Mouse (Mus musculus): ENCODE data around the gene A4gnt. TPM values are rescaled to one million over a fixed set of nuclear protein-coding genes. Genes with fewer than 3 reads are reported as not detected.
A peak's percentile ranks its signal among the peaks of the same experiment; 100 is the strongest.

A4gnt gene
- polyA plus RNA-seq, 1 experiment from 2014 or later, result not detected

DNA sequence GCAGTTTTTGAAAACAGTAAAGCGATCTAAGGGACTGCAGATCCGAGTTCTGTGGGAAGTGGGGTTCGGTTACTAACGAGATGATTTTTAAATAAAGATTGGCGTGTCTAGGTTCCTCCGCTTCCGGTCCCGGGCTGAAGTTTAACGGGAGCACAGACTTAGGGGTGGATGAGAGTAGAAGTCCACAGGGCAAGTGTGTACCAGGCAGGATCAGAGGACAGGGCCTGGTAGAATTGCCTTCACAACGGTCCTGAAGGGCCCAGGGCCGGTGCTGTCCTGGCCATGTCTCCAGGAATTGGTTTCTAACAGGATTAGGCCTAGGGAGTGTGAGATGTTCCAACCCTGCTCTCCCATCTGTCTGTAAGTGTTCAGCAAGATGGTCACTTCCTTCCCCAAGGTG lies 17.8 kb downstream of the A4gnt start:
- no peak for DNase-seq
- TF ChIP-seq CTCF (IDR thresholded peaks at IDR 0.05; ENCODE audit: low read depth), result no peak
- H3K4me1 ChIP-seq (ENCODE audit: insufficient read depth), result peaks cover 4% of the 10 kb centered on the region; the same call in 1 of the 2 replicates
- no peak for ATAC-seq
- H3K9me3 ChIP-seq (ENCODE audit: low read length), result no peaks in the 10 kb centered on the region
- H3K4me2 ChIP-seq (ENCODE audit: low read depth, low read length), result peak overlapping the region; percentile 58
- no peaks in the 10 kb centered on the region for H3K36me3 ChIP-seq (replicated peaks; ENCODE audit: insufficient read depth, low read length)
- H3K27me3 ChIP-seq (ENCODE audit: insufficient read depth, low read length), result peaks cover 12% of the 10 kb centered on the region
- WGBS (ENCODE audit: insufficient replicate concordance), result 10% methylated on average over 11 of the region's 11 CpGs
- 0 out of 2 replicates have a peak overlapping the region, but pooled peaks have one; percentile 16 for H3K9ac ChIP-seq (replicated peaks)
- no peak overlapping the region for H3K27ac ChIP-seq (ENCODE audit: low read depth)
- peak overlapping the region; percentile 32 for H3K4me3 ChIP-seq (ENCODE audit: low read depth, low read length)

DNA sequence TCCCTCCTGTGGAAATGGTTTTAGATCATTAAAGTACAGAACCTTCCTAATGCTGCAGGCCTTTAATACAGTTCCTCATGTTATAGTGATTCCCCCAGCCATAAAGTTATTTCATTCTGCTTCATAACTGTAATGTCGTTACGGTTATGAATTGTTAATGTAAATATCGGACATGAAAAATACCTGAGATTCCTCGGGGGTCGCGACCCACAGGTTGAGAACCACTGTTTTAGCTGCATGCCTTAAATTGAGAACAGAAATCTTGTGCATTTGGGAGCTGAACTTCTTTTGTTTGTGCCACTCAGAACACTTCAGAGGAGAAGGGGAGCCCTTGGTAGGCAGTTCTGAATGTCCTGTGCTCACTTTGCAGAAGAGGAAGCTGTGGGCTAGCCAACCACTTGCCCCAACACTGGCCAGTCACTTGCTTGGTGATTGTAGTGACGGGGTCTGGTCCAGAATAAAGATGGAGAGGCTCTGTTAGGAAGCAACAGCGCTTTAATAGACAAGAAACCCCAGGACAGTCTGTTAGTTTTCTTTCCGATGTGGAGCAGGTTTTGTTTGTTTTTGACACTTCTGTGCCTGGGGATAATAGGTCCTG lies 18.3 kb downstream of the A4gnt start:
- H3K4me2 ChIP-seq (ENCODE audit: low read depth, low read length), result peak overlapping the region; percentile 58; the same call in 1 of the 2 replicates
- TF ChIP-seq EP300 (IDR thresholded peaks at IDR 0.05; ENCODE audit: low read depth), result no peak
- no peak for TF ChIP-seq CTCF (IDR thresholded peaks at IDR 0.05; ENCODE audit: low read depth)
- H3K27ac ChIP-seq (ENCODE audit: low read depth), result no peak overlapping the region
- DNase-seq (no peak), ATAC-seq (no peak)
- H3K36me3 ChIP-seq (replicated peaks; ENCODE audit: insufficient read depth, low read length), result no peaks in the 10 kb centered on the region
- H3K4me1 ChIP-seq (ENCODE audit: insufficient read depth), result peaks cover 4% of the 10 kb centered on the region; the same call in 1 of the 2 replicates
- H3K27me3 ChIP-seq (ENCODE audit: insufficient read depth, low read length), result peaks cover 12% of the 10 kb centered on the region
- H3K4me3 ChIP-seq (ENCODE audit: low read depth, low read length), result no peak overlapping the region
- H3K9me3 ChIP-seq (ENCODE audit: low read length), result no peaks in the 10 kb centered on the region
- no peak overlapping the region for H3K9ac ChIP-seq (replicated peaks)
- 61% methylated on average over 9 of the region's 9 CpGs for WGBS (ENCODE audit: insufficient replicate concordance)

GRCm38 (mm10) chr9:99631781-99632180 lies 19.5 kb downstream of the A4gnt start:
- no peak for TF ChIP-seq EP300 (IDR thresholded peaks at IDR 0.05; ENCODE audit: low read depth)
- no peak for TF ChIP-seq CTCF (IDR thresholded peaks at IDR 0.05; ENCODE audit: low read depth)
- peaks cover 12% of the 10 kb centered on the region for H3K27me3 ChIP-seq (ENCODE audit: insufficient read depth, low read length)
- H3K9ac ChIP-seq (replicated peaks), result no peak overlapping the region
- H3K36me3 ChIP-seq (replicated peaks; ENCODE audit: insufficient read depth, low read length), result no peaks in the 10 kb centered on the region
- no peak overlapping the region for H3K4me2 ChIP-seq (ENCODE audit: low read depth, low read length)
- H3K27ac ChIP-seq (ENCODE audit: low read depth), result no peak overlapping the region
- WGBS (ENCODE audit: insufficient replicate concordance), result 50% methylated on average over 2 of the region's 2 CpGs
- no peaks in the 10 kb centered on the region for H3K9me3 ChIP-seq (ENCODE audit: low read length)
- H3K4me3 ChIP-seq (ENCODE audit: low read depth, low read length), result no peak overlapping the region
- no peak for DNase-seq
- peaks cover 4% of the 10 kb centered on the region; the same call in 1 of the 2 replicates for H3K4me1 ChIP-seq (ENCODE audit: insufficient read depth)
- no peak for ATAC-seq

GRCm38 (mm10) chr9:99632264-99632663 lies 20.0 kb downstream of the A4gnt start:
- ATAC-seq (no peak), DNase-seq (no peak)
- H3K4me2 ChIP-seq (ENCODE audit: low read depth, low read length), result no peak overlapping the region
- H3K4me1 ChIP-seq (ENCODE audit: insufficient read depth), result peaks cover 4% of the 10 kb centered on the region; the same call in 1 of the 2 replicates
- TF ChIP-seq CTCF (IDR thresholded peaks at IDR 0.05; ENCODE audit: low read depth) (no peak), EP300 (IDR thresholded peaks at IDR 0.05; ENCODE audit: low read depth) (no peak)
- H3K9ac ChIP-seq (replicated peaks), result no peak overlapping the region
- 61% methylated on average over 8 of the region's 8 CpGs for WGBS (ENCODE audit: insufficient replicate concordance)
- no peaks in the 10 kb centered on the region for H3K36me3 ChIP-seq (replicated peaks; ENCODE audit: insufficient read depth, low read length)
- no peak overlapping the region for H3K4me3 ChIP-seq (ENCODE audit: low read depth, low read length)
- no peak overlapping the region for H3K27ac ChIP-seq (ENCODE audit: low read depth)
- no peaks in the 10 kb centered on the region for H3K9me3 ChIP-seq (ENCODE audit: low read length)
- peaks cover 12% of the 10 kb centered on the region for H3K27me3 ChIP-seq (ENCODE audit: insufficient read depth, low read length)

DNA sequence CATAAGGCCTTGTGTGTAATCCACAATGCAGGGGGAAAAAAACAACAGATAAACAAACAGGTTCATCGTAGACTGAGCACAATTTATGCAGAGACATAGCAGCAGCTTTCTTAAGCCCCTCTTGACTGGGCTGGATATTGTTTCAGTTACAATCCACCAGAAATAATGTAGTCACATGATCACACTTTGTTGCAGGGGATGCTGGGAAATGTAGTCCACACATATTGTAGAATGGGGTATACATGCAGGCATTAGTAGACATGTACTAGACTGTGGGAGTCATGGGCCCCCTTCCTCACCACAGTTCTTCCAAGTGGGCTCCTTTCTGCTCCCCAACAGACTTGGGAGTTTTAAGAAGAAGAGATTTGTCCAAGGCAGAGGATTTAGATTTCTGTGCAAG lies 24.5 kb downstream of the A4gnt start:
- DNase-seq, result no peak
- H3K4me1 ChIP-seq (ENCODE audit: insufficient read depth), result no peaks in the 10 kb centered on the region
- H3K27ac ChIP-seq (ENCODE audit: low read depth), result no peak overlapping the region
- 73% methylated on average over 1 of the region's 1 CpGs for WGBS (ENCODE audit: insufficient replicate concordance)
- H3K4me2 ChIP-seq (ENCODE audit: low read depth, low read length), result no peak overlapping the region
- H3K36me3 ChIP-seq (replicated peaks; ENCODE audit: insufficient read depth, low read length), result no peaks in the 10 kb centered on the region
- no peaks in the 10 kb centered on the region for H3K27me3 ChIP-seq (ENCODE audit: insufficient read depth, low read length)
- H3K9ac ChIP-seq (replicated peaks), result no peak overlapping the region
- H3K9me3 ChIP-seq (ENCODE audit: low read length), result no peaks in the 10 kb centered on the region
- TF ChIP-seq EP300 (IDR thresholded peaks at IDR 0.05; ENCODE audit: low read depth) (no peak), CTCF (IDR thresholded peaks at IDR 0.05; ENCODE audit: low read depth) (no peak)
- H3K4me3 ChIP-seq (ENCODE audit: low read depth, low read length), result no peak overlapping the region
- no peak for ATAC-seq

DNA sequence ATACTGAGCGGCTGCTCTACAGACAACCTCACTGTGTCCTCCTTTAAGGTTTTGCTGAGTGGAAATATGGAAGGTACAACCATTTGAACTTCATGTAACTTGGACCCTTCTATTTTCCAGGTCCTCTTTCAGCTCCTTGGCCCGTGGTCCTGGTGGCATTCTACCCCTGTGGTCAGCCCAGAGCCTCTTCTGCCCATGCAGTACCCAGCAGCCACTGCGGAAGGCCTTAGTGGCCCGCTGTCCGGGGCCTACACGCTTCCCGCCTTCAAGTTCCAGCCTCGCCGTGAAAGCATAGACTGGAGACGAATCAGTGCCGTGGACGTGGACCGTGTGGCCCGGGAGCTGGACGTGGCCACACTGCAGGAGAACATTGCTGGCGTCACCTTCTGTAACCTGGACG lies 24.9 kb downstream of the A4gnt start:
- H3K27ac ChIP-seq (ENCODE audit: low read depth), result no peak overlapping the region
- ATAC-seq (no peak), DNase-seq (no peak)
- H3K9ac ChIP-seq (replicated peaks), result no peak overlapping the region
- H3K36me3 ChIP-seq (replicated peaks; ENCODE audit: insufficient read depth, low read length), result no peaks in the 10 kb centered on the region
- no peak overlapping the region for H3K4me2 ChIP-seq (ENCODE audit: low read depth, low read length)
- no peaks in the 10 kb centered on the region for H3K27me3 ChIP-seq (ENCODE audit: insufficient read depth, low read length)
- WGBS (ENCODE audit: insufficient replicate concordance), result 91% methylated on average over 17 of the region's 17 CpGs
- no peak for TF ChIP-seq CTCF (IDR thresholded peaks at IDR 0.05; ENCODE audit: low read depth)
- TF ChIP-seq EP300 (IDR thresholded peaks at IDR 0.05; ENCODE audit: low read depth), result no peak
- H3K9me3 ChIP-seq (ENCODE audit: low read length), result no peaks in the 10 kb centered on the region
- no peak overlapping the region for H3K4me3 ChIP-seq (ENCODE audit: low read depth, low read length)
- no peaks in the 10 kb centered on the region for H3K4me1 ChIP-seq (ENCODE audit: insufficient read depth)

Measured in liver, postnatal 0 days (tissue).